Mouse (Mus musculus): ENCODE measurements around the gene Atp8a2. TPM values are rescaled to one million over a fixed set of nuclear protein-coding genes. Genes with fewer than 3 reads are reported as not detected.

Atp8a2 gene
- polyA plus RNA-seq, 1 experiment from 2014 or later, result 23.8 TPM

- no peak overlapping the region for H3K4me2 ChIP-seq (replicated peaks)
- 76% methylated on average over 10 of the region's 10 CpGs for WGBS
- H3K4me1 ChIP-seq, result no peaks in the 10 kb centered on the region
- no peak overlapping the region for H3K4me3 ChIP-seq
- H3K36me3 ChIP-seq, result no peaks in the 10 kb centered on the region
- ATAC-seq (ENCODE audit: low FRiP score, low read depth), result no peak
- H3K27me3 ChIP-seq (replicated peaks), result no peaks in the 10 kb centered on the region
- H3K9ac ChIP-seq, result no peak overlapping the region
- H3K9me3 ChIP-seq, result no peaks in the 10 kb centered on the region
- no peak overlapping the region for H3K27ac ChIP-seq
These were observed 548.4 kb downstream of the Atp8a2 start for GRCm38 (mm10) chr14:59648611-59649010.

- no peaks in the 10 kb centered on the region for H3K36me3 ChIP-seq
- peak; percentile 21; the same call in 1 of the 2 replicates for ATAC-seq (ENCODE audit: low FRiP score, low read depth)
- H3K27ac ChIP-seq, result no peak overlapping the region
- WGBS, result 75% methylated on average over 16 of the region's 16 CpGs
- H3K9ac ChIP-seq, result no peak overlapping the region
- no peak overlapping the region for H3K4me3 ChIP-seq
- no peaks in the 10 kb centered on the region for H3K9me3 ChIP-seq
- H3K4me2 ChIP-seq (replicated peaks), result no peak overlapping the region
- H3K27me3 ChIP-seq (replicated peaks), result no peaks in the 10 kb centered on the region
- H3K4me1 ChIP-seq, result no peaks in the 10 kb centered on the region
These were observed 549.9 kb downstream of the Atp8a2 start for GRCm38 (mm10) chr14:59646826-59647697.

- no peaks in the 10 kb centered on the region for H3K36me3 ChIP-seq
- no peaks in the 10 kb centered on the region for H3K27me3 ChIP-seq (replicated peaks)
- no peak for ATAC-seq (ENCODE audit: low FRiP score, low read depth)
- H3K9ac ChIP-seq, result no peak overlapping the region
- no peaks in the 10 kb centered on the region for H3K9me3 ChIP-seq
- H3K27ac ChIP-seq, result no peak overlapping the region
- H3K4me2 ChIP-seq (replicated peaks), result no peak overlapping the region
- 73% methylated on average over 3 of the region's 3 CpGs for WGBS
- no peak overlapping the region for H3K4me3 ChIP-seq
- no peaks in the 10 kb centered on the region for H3K4me1 ChIP-seq
These were observed 552.1 kb downstream of the Atp8a2 start for GRCm38 (mm10) chr14:59644896-59645295.

- H3K9ac ChIP-seq, result no peak overlapping the region
- H3K4me3 ChIP-seq, result no peak overlapping the region
- H3K4me2 ChIP-seq (replicated peaks), result no peak overlapping the region
- no peaks in the 10 kb centered on the region for H3K9me3 ChIP-seq
- no peaks in the 10 kb centered on the region for H3K27me3 ChIP-seq (replicated peaks)
- H3K27ac ChIP-seq, result no peak overlapping the region
- H3K4me1 ChIP-seq, result no peaks in the 10 kb centered on the region
- 80% methylated on average over 1 of the region's 1 CpGs for WGBS
- no peaks in the 10 kb centered on the region for H3K36me3 ChIP-seq
- no peak for ATAC-seq (ENCODE audit: low FRiP score, low read depth)
These were observed 552.8 kb downstream of the Atp8a2 start for GRCm38 (mm10) chr14:59644166-59644565.

GRCm38 (mm10) chr14:59643582-59643981 lies 553.4 kb downstream of the Atp8a2 start:
- H3K27ac ChIP-seq, result no peak overlapping the region
- H3K4me2 ChIP-seq (replicated peaks), result no peak overlapping the region
- no peak overlapping the region for H3K4me3 ChIP-seq
- no peak overlapping the region for H3K9ac ChIP-seq
- no peaks in the 10 kb centered on the region for H3K4me1 ChIP-seq
- 75% methylated on average over 12 of the region's 12 CpGs for WGBS
- H3K36me3 ChIP-seq, result no peaks in the 10 kb centered on the region
- ATAC-seq (ENCODE audit: low FRiP score, low read depth), result no peak
- H3K27me3 ChIP-seq (replicated peaks), result no peaks in the 10 kb centered on the region
- no peaks in the 10 kb centered on the region for H3K9me3 ChIP-seq

- Histone ChIP-seq H3K36me3 (no peaks in the 10 kb centered on the region), H3K4me3 (no peak overlapping the region), H3K9ac (no peak overlapping the region), H3K4me1 (no peaks in the 10 kb centered on the region), H3K27ac (no peak overlapping the region), H3K27me3 (replicated peaks) (no peaks in the 10 kb centered on the region), H3K4me2 (replicated peaks) (no peak overlapping the region), H3K9me3 (no peaks in the 10 kb centered on the region)
- no peak for ATAC-seq (ENCODE audit: low FRiP score, low read depth)
- 52% methylated on average over 5 of the region's 5 CpGs for WGBS
These were observed 555.1 kb downstream of the Atp8a2 start for GRCm38 (mm10) chr14:59641856-59642255.

- 72% methylated on average over 7 of the region's 7 CpGs for WGBS
- Histone ChIP-seq H3K4me3 (no peak overlapping the region), H3K4me1 (no peaks in the 10 kb centered on the region), H3K4me2 (replicated peaks) (no peak overlapping the region), H3K27me3 (replicated peaks) (no peaks in the 10 kb centered on the region), H3K9ac (no peak overlapping the region), H3K27ac (no peak overlapping the region), H3K36me3 (no peaks in the 10 kb centered on the region), H3K9me3 (no peaks in the 10 kb centered on the region)
- ATAC-seq (ENCODE audit: low FRiP score, low read depth), result no peak
These were observed 557.9 kb downstream of the Atp8a2 start for GRCm38 (mm10) chr14:59638906-59639703.

- no peaks in the 10 kb centered on the region for H3K9me3 ChIP-seq
- no peaks in the 10 kb centered on the region for H3K4me1 ChIP-seq
- H3K4me3 ChIP-seq, result no peak overlapping the region
- WGBS, result 76% methylated on average over 9 of the region's 9 CpGs
- no peak overlapping the region for H3K27ac ChIP-seq
- H3K9ac ChIP-seq, result no peak overlapping the region
- H3K4me2 ChIP-seq (replicated peaks), result no peak overlapping the region
- no peak for ATAC-seq (ENCODE audit: low FRiP score, low read depth)
- no peaks in the 10 kb centered on the region for H3K36me3 ChIP-seq
- H3K27me3 ChIP-seq (replicated peaks), result no peaks in the 10 kb centered on the region
These were observed 563.0 kb downstream of the Atp8a2 start for GRCm38 (mm10) chr14:59633988-59634387.

- 84% methylated on average over 5 of the region's 5 CpGs for WGBS
- no peak for ATAC-seq (ENCODE audit: low FRiP score, low read depth)
- H3K4me2 ChIP-seq (replicated peaks), result no peak overlapping the region
These were observed 563.6 kb downstream of the Atp8a2 start for GRCm38 (mm10) chr14:59633295-59633898.

GRCm38 (mm10) chr14:59632067-59632466 lies 564.9 kb downstream of the Atp8a2 start:
- no peak for ATAC-seq (ENCODE audit: low FRiP score, low read depth)
- Histone ChIP-seq H3K27ac (no peak overlapping the region), H3K9ac (no peak overlapping the region), H3K4me1 (peaks cover 11% of the 10 kb centered on the region; the same call in 1 of the 2 replicates), H3K4me2 (replicated peaks) (no peak overlapping the region), H3K4me3 (no peak overlapping the region), H3K9me3 (no peaks in the 10 kb centered on the region), H3K36me3 (no peaks in the 10 kb centered on the region), H3K27me3 (replicated peaks) (peaks cover 9% of the 10 kb centered on the region)
- WGBS, result 94% methylated on average over 6 of the region's 6 CpGs

More at GRCm38 (mm10) chr14:59633295-59633898, 563.6 kb downstream of the Atp8a2 start:
- H3K9ac ChIP-seq, result no peak overlapping the region
- H3K27ac ChIP-seq, result no peak overlapping the region
- no peaks in the 10 kb centered on the region for H3K9me3 ChIP-seq
- H3K36me3 ChIP-seq, result no peaks in the 10 kb centered on the region
- H3K27me3 ChIP-seq (replicated peaks), result no peaks in the 10 kb centered on the region
- H3K4me1 ChIP-seq, result no peaks in the 10 kb centered on the region
- no peak overlapping the region for H3K4me3 ChIP-seq

- Histone ChIP-seq H3K36me3 (no peaks in the 10 kb centered on the region), H3K27me3 (replicated peaks) (peaks cover 22% of the 10 kb centered on the region), H3K4me2 (replicated peaks) (no peak overlapping the region), H3K27ac (no peak overlapping the region), H3K9ac (no peak overlapping the region), H3K4me1 (peaks cover 25% of the 10 kb centered on the region), H3K4me3 (no peak overlapping the region), H3K9me3 (no peaks in the 10 kb centered on the region)
- ATAC-seq (ENCODE audit: low FRiP score, low read depth), result no peak
- WGBS, result 84% methylated on average over 9 of the region's 9 CpGs
These were observed 566.9 kb downstream of the Atp8a2 start for GRCm38 (mm10) chr14:59630096-59630495.

GRCm38 (mm10) chr14:59629308-59629707 lies 567.7 kb downstream of the Atp8a2 start:
- Histone ChIP-seq H3K9me3 (no peaks in the 10 kb centered on the region), H3K4me2 (replicated peaks) (no peak overlapping the region), H3K36me3 (no peaks in the 10 kb centered on the region), H3K9ac (no peak overlapping the region), H3K4me1 (peaks cover 25% of the 10 kb centered on the region), H3K27ac (no peak overlapping the region), H3K4me3 (no peak overlapping the region), H3K27me3 (replicated peaks) (peaks cover 22% of the 10 kb centered on the region)
- ATAC-seq (ENCODE audit: low FRiP score, low read depth), result no peak
- WGBS, result 95% methylated on average over 15 of the region's 15 CpGs

Data from neural tube, embryonic 12.5 days (tissue).